Mouse (Mus musculus): ENCODE data around the gene Sigirr. TPM values are rescaled to one million over a fixed set of nuclear protein-coding genes. Genes with fewer than 3 reads are reported as not detected.

Sigirr gene
- total and polyA plus RNA-seq, 3 experiments, result 2.8 to 6.7 (median 5.3) TPM

DNA sequence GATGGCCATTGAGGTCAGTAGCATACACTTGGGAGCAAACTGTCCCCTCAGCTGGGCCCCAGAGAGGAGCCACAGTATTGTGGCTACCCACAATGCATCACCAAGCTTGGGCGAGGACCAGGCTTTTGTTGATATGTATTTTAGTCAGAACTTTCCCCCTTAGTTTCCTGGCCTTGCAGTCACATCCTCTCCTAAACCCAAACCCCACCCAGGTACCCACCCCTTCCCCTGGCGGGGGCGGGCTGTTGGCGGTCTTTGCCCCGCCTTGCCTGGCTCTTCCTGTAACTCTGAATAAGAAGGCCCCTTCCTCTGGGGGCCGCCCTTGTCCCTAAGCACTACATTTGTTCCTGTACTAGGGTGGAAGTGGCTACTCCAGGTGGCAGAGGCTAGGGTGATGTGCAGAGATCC, 3.7 kb downstream of the Sigirr start:
- DNase-seq, result peak; percentile 81

DNA sequence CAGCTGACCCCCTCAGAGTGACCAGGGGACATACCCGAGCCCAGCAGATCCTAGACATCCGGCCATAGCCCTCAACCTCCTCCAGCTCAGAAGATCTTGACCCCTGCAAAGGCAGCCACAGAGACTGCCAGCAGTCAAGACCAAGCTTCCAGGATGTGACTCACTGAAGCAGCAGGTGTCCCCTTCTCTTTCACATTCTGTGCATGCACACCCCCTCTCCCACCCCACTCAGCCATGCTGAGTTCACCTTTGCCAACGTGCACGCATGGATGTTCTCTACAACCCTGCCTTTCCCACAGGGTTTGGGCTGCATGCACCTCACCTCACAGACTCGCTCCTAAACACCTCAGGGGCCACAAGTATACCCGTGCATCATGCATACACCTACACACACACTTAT, 4.4 kb downstream of the Sigirr start:
- DNase-seq, result no peak

DNA sequence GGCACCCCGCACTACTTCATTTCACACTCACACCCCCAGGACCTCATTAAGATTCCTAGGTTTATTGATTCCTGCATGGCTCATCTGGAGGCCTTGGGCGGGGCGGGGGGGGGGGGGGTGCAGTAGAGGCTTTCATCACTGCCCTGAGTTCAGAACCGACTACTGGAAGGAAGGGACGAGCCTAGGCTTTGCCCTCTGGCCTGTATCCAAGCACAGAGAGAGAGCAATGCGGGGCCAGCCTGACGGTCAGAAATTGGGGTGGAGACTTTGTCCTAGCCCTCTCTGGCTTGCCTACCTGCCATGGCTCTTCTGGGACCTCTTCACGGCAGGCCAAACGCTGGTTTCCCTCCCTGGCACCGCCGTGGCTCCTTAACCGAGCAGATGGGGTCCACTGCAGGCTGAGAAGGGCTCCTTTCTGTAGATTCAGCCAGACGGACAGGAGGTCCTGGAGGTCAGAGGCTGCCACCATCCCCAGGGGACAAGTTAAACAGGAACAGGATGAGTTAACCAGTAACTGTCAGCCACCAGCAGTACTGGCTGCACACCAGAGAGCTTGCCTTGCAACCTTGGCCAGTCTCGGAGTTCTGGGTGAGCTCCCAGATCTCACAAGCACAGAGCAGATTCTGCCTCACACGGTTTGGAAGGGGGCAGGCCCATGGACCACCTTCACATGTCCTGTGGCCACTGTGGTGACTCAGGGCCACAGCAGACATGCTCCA, 5.7 kb downstream of the Sigirr start:
- no peak for DNase-seq

DNA sequence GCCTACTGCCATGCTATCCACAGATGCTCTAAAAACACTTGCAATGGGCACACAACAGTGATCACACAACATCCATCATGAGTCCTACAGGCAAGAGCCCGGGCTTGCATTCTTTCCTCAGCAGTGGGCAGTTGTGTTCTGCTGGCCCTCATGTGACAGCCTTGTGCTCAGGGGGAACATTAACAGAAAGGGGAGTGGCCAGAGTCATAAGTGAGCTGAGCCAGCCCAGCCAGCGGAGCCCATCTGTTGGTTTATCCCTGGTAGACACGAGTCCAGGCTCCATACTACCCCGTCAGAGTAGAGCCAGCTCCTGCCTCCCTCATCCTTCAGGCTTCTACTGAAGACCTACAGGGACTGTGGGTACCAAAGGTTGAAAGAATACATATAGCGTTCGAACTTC, 6.4 kb downstream of the Sigirr start:
- DNase-seq, result no peak

DNA sequence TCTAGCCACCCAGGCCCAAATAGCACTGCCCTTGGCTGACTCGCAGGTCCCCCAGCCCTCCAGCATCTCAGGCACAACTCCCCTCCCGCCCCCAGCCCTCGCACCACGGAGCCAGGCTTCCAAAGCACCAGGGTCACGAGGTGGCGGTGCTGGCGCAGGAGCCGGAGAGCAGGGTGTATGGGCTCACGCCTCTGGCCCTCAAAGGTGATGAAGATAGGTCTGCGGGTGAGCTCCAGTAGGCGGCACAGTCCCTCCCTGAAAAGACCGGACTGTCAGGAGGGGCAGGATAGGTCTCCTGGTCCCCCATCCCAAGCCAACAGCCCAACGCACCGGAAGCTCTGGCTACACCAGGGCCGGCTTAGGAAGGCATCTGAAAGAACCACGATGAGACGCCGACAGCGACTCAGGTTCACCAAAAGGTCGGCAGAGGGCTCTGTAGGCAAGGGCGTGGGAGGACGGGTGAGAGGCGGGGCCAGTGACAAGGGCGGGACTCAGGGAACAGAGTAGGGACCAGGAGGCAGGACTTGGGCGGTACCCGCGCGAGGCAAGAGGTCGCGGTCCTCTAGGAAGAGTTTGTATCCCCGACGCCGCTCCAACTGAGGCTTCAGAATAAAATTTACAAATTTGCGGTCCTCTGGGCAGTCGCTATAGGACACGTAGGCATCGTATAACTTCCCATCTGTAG, 8.2 kb downstream of the Sigirr start:
- DNase-seq, result peak; percentile 94

DNA sequence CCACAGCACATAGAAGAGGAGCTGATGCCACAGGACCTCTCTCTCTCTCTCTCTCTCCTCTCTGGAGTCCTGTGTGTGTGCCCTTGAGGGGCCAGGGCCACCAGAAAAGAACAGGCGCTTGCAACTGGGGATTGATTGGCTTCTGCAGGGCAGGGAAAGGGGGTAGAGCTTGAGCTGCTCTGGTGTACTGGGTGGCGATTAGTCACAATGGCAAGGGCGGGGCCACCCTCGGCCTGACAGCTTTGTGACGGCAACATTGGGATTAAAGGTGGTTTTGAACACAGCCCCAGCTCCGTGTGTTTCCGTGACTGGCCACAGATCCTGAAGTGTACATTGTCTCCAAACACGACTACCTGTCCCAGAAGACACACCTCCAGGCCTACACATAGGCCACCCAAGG, 10.1 kb downstream of the Sigirr start:
- DNase-seq, result peak; percentile 53

DNA sequence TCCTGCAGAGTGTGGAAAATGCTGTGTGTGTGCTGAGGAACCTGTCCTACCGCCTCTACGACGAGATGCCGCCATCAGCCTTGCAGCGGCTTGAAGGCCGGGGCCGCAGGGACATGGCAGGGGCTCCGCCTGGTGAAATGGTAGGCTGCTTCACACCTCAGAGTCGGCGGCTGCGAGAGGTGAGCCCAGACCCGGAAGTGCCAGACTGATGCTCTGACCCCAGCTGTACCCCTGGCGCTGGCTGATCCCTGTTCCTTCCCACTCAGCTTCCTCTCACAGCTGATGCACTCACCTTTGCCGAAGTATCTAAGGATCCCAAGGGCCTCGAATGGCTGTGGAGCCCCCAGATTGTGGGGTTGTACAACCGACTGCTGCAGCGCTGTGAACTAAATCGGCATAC, 11.9 kb downstream of the Sigirr start:
- DNase-seq, result no peak

DNA sequence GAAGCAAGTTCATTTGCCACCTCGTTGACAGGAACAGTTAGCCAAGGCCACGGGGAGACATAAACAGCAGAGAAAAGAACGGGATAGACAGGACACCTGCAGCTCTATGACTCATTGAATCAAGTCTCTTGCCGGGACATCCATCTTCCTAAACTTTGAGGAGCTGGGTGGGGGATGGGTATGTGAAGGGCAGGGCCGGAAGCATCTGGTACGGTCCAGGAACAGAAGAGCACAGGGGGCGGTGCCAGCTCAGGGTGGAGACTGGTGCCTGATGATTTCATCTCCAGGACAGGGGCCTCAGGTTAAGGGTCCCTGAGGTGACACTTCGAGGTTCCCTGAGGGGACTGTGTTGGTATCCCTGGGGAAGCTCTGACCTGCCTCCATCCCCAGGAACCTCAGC, 12.5 kb downstream of the Sigirr start:
- no peak for DNase-seq

DNA sequence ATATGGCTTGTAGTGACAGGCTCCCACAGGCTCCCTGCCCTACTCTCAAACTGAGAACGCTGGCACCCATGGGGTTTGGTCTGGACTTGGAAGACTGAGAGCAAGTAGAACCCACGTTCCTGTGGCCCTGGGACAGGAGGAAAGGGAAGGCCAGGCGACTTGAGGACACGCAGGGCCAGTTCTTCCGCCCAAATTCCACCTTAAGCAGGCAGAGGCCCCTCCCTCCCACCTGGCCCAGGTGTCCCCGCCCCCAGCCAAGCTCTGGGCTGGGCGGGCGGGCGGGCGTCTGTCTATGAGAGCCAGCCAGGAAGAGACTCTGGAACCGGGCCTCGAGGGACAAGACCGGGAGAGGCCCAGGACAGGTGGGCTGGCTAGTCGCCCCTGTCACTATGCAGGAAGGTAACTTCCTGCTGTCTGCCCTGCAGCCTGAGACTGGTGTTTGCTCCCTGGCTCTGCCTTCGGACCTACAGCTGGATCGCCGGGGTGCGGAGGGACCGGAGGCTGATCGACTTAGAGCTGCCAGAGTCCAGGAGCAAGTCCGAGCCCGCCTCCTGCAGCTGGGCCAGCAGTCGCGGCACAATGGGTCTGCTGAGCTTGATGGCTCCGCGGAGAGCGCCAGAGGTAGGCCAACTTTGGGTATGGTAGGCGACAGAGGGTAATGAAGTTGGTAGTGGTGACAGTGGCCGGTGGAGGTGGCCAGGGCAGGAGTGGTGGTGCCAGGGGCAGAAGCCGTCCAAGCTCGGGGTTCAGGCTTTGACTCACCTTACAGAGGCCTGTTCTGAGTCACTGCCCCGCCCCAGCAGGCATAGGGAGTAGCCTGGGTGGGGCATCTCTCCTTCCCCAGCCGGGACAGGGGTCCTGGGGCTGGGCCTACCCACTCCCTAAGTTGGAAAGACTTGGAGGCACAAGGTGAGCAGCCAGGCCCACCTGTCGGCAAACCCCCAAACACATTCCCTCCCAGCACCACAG, 20.6 kb downstream of the Sigirr start:
- no peak for DNase-seq

DNA sequence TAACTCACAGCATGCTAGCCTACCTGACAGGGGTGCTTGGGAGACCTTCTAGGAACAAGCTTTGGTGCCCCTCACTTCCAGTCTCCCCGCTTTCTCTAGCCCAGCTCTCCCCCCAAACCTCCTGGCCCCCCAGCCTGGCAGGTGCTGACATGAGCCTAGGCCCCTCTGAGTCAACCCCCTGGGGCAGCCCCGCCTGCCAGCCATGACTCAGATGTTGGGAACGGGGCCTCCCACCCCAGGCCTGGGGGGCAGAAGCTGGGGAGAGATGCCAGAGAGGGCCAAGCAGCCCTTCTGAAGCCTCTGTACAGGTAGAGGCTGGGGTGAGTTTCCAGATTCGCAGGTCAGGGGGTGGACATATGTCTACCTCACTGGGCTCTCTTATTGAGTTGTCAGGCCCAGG, 21.5 kb downstream of the Sigirr start:
- no peak for DNase-seq

DNA sequence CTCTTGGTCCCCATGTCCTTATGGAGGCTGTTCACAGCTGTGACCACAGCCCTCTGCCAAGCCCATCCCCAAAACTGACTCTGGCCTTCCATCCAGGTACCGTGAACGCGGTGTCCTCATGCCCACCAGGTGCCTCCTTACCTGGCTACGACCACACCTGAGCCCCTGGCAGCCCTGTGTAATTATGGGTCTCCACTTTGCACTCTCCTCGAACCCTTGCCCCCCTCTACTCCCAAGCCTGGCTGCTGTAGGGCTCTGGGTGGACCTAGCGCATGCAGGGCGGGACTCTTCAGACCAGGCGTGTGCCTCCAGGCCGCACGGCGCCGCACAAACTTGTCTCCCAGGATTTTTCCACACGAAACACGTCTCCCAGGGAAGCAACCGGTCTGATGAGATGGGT, 22.5 kb downstream of the Sigirr start, which contains the start of gene Pkp3:
Pkp3 (plus strand) TSS at position 378 of the 400 bp plus-strand sequence.
- DNase-seq, result no peak

DNA sequence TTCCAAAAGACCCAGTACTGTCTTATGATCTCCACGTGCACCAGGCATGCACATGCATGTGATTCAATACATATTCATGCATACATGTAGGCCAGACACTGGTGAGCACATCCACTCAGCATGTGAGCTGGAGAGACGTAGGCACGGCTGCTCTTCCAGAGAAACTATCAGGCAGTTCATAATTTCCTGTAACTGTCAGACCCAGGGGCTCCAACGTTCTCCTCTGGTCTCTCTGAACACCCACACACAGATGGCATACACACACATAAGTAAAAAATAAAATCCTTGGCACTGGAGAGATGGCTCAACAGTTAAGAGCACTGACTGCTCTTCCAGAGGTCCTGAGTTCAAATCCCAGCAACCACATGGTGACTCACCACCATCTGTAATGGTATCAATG, 26.6 kb downstream of the Sigirr start:
- DNase-seq, result no peak

DNA sequence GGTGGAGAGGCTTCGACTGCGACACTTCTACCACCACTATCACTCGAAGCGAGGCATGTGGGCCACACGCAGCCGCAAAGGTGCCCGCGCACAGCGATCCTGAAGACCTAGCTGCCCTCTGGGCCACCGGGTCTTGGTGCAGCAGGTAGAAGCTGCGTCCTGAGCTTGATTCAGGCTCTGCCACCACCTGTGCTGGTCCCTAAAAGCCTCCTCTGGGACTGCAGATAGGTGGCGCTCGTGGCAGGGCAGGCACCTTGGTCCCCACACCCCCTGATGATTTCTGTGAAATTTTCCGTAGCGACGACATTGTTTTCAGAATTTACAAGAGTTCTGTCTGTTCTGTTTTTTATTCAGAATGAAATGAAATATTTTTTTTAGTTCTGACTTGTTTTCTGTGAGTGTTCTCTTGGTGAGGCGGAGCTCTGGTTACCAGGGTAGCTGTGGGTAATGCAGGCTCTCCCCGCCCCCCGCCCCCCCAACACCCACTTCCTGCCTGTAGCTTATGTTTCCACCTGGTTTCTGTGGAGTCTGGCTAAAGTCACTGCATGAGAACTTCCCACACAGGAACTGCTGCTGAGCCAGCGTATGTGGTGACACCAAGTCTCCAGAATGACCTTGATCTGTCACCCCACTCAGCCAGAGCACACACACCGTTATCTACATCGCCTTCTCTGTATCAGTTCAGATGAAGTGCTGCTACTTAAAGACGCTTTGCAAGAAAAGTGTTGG, 28.2 kb downstream of the Sigirr start:
- DNase-seq, result no peak

DNA sequence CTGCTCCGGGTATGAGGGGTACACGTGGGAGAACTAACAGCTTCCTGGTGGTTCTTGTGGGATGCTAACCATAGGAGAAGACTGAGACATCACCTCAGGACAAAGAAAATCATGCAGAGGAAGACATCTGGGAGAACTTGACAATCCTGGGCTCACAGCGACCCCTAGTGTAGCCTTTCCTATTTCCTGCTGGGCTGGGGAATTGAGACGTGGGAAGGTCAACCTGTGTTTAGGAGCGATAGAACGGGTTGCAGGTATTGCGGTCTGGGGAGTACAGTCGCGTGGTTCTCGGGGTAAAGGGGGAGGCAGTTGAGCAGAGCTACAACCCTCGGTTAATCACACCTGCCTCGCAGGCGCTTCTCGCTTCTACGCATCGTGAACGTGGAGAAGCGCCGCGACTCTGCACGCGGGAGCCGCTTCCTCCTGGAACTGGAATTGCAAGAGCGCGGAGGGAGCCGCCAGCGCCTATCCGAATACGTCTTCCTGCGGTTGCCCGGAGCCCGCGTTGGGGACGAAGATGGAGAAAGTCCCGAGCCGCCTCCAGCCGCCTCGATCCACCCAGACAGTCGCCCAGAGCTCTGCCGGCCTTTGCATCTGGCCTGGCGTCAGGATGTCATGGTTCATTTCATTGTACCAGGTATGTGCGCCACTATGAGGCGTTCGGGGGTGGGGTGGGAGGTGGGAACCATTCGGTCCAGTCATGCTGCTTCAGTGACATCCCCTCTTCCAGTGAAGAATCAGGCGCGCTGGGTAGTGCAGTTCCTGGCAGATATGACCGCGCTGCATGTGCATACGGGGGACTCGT, 30.1 kb downstream of the Sigirr start:
- DNase-seq, result peak; percentile 76

DNA sequence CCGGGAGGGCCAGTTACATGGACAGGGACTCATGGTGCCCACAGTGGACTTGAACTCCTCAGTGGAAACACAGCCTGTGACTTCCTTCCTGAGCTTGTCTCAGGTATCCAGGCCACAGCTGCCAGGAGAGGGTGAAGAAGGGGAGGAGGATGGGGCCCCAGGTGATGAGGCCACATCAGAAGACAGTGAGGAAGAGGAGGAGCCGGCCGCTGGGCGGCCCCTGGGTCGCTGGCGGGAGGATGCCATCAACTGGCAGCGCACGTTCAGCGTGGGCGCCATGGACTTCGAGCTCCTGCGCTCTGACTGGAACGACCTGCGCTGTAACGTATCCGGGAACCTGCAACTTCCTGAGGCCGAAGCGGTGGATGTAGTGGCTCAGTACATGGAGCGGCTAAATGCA, 32.0 kb downstream of the Sigirr start:
- no peak for DNase-seq

DNA sequence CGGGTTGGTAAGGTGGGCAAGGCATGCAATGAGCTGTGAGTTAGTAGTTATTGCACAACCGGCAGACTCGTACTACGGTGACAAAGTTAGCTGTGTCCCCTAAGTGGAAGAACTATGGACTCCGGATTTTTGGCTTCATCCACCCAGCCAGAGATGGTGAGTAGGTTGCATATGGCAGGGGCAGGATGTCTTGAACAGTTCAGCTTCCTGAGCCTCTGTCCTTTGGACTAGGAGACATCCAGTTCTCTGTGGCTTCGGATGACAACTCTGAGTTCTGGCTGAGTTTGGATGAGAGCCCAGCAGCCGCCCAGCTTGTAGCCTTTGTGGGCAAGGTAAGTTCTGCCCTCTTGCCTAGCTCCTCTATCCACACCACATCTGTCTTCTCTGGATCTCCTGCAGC, 35.8 kb downstream of the Sigirr start:
- no peak for DNase-seq

DNA sequence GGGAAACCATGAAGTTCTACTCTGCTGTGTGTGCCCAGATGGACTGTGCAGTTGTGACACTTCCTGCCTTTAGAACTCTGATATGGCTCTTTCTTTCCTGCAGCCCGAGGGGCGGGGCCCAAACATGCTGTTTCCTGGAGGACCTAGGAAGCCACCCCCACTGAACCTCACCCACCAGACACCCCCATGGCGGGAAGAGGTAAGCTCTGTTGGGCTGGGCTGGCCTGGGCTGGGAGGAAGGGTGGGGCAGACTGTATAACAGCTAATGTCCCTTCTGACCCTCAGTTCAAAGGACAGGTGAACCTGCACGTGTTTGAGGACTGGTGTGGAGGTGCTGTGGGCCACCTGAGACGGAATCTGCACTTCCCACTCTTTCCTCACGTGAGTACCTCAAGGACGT, 36.2 kb downstream of the Sigirr start:
- DNase-seq, result no peak

DNA sequence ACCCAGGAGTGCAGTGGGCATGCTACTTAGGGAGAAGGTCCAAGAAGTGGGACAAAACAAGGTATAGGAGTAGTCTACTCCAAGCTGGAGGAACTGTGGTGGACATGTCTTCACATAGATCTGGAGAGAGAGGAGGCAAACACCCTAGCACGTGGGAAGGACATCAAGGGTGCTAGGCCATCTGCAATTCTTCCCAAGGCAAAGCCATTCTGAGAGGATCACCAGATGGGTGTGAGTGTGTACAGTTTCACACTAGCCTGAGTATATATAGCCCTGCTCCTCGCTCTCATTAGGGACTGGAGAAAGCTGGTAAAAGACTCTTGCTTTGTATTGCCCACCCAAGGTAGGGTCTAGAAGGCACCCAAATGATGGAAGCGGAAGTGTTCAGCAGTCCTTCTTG, 37.0 kb downstream of the Sigirr start:
- no peak for DNase-seq

DNA sequence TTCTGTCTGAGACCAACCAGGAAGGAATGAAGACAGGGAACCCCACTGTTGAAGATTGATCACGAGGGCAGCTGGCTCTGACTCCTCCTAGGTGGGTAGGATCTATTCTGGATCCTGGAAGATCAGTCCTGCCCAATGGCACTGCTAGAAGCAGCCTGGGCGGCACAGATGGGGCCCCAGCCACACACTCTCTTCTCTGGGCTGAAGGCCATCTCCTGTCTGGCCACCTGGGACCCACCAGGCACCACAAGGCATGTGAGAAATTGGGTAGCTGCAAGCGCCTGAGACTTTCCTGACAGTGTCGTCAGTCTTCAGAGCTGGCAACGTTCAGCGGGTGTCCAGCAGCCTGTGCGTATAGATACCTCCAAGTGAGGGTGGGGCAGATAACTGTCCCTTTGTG, 37.8 kb downstream of the Sigirr start:
- no peak for DNase-seq

DNA sequence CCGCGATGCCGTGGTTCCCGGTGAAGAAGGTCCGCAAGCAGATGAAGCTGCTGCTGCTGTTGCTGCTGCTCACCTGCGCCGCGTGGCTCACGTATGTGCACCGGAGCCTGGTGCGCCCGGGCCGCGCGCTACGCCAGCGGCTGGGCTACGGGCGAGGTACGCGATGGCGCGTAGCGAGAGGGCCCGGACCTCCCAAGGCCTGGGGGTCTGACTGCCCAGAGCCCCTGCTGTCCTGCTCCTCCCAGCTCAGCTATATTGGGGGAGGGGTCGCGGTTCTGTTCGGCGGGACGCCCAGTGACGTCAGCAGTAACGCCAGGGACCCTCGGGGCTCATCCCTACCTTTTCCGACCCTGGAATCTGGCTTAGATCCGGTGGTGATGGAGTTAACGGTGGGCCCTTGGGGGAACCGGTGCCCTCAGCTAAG, 39.1 kb downstream of the Sigirr start:
- no peak for DNase-seq
